In the genomic region with DNA sequence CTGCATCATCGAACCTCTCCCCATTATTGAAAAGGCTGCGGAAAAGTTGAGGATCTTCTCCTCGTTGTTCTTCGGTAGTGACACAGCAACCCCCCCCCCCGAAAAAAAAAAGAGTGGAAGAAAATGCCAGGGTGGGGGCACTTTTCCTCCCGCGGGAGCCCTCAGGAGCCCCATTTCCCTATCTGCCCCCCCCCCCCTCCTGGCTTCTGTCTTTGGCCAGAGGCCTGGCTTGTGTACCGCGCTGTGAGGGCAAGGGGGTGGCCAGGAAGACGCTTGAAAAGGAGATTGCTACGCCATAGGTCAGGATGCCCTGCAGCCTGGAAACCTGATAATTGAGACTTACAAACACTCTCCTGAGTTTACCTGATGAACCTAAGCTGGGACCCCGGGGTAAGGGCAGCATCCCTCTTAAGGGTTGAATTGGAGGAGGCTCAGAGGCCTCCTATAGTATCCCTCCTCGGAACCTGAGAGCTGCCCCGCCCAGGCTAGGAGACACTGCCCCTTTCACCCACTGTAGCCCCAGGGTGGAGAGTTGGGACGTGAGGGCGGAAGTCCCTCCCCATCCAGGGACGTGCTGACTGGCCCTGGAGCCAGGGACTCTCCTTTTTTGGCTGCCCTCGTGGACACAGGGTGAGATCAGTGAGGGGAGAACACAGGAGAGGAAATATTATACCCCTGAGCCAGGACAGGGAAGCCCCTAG, we compare ENCODE assay signal across 8 mouse cellular contexts. TPM values are rescaled to one million over a fixed set of nuclear protein-coding genes. Genes with fewer than 3 reads are reported as not detected.
DNase-seq lines count a peak whose midpoint lies in the region; ATAC-seq lines count a peak whose summit lies in the region.

A gene (minus strand): TSS at position 417 of the 701 bp plus-strand sequence.

- peak within 1 kb of the TSS; percentile 96 for H3K9ac ChIP-seq in forebrain, embryonic 16.5 days (replicated peaks; ENCODE audit: low read depth, low read length)

- peaks cover 23% of the 10 kb centered on the region for H3K36me3 ChIP-seq in forebrain, embryonic 16.5 days (ENCODE audit: control insufficient read depth, insufficient read depth)

- H3K4me3 ChIP-seq in forebrain, embryonic 16.5 days (replicated peaks; ENCODE audit: low read length): peak within 1 kb of the TSS; percentile 93

- no peaks in the 10 kb centered on the region for H3K9me3 ChIP-seq in forebrain, embryonic 16.5 days (ENCODE audit: control insufficient read depth, low read length)

- peak within 1 kb of the TSS; percentile 91 for H3K27ac ChIP-seq in forebrain, embryonic 16.5 days (ENCODE audit: low read length)

- ATAC-seq in forebrain, embryonic 16.5 days: peak; percentile 5; the same call in 1 of the 2 replicates
- peak; percentile 27 to 42; a peak in 2 of 4 replicates for ATAC-seq in hematopoietic stem cell, adult 5-6 weeks (replicated peaks in 1 of 2; ENCODE audit: insufficient read depth in 1 of 2, low FRiP score in 2 of 2, low TSS enrichment in 1 of 2, low read depth in 1 of 2, poor library complexity in 2 of 2, severe bottlenecking in 2 of 2)

- peak; percentile 32 to 53 for DNase-seq in frontal cortex, adult 2 months (ENCODE audit: extremely low spot score in 1 of 2, low spot score in 1 of 2)
- DNase-seq in frontal cortex, postnatal 14 days (ENCODE audit: low spot score in 2 of 2): no peak
- peak; percentile 90 for DNase-seq in cerebellum, adult 11-12 months
- DNase-seq in layer of hippocampus, postnatal 10 days (ENCODE audit: low spot score in 2 of 2): peak; percentile 34 to 51
- peak; percentile 88 for DNase-seq in lung, postnatal 10 days
- DNase-seq in retina, embryonic 14.5 days (ENCODE audit: low spot score): peak; percentile 37

- peak within 1 kb of the TSS; percentile 96 for H3K4me2 ChIP-seq in forebrain, embryonic 16.5 days (ENCODE audit: low read length)

- H3K27me3 ChIP-seq in forebrain, embryonic 16.5 days (replicated peaks; ENCODE audit: control insufficient read depth, insufficient read depth, low read length): no peaks in the 10 kb centered on the region

- WGBS in forebrain, embryonic 16.5 days: under 1% methylated on average over 18 of the region's 18 CpGs

- peaks cover 33% of the 10 kb centered on the region for H3K4me1 ChIP-seq in forebrain, embryonic 16.5 days (replicated peaks; ENCODE audit: control insufficient read depth, insufficient read depth, low read length)

RNA-seq across cellular contexts. Expression of the gene that starts here (rescaled TPM):
- polyA plus RNA-seq in frontal cortex, adult 2 months (2012; rRNA removed): 4,623 and 6,295 TPM in 2 replicates
- 1,297 and 1,346 TPM in 2 replicates for polyA plus RNA-seq in forebrain, embryonic 16.5 days (2015; fragmentation: Nextera tagmentation; extraction: Ambion mirVana)
- 727 and 879 TPM in 2 replicates for total RNA-seq in hematopoietic stem cell, adult 5-6 weeks (2017)
- 1,000 to 10,000 TPM; 1,523 to 1,789 TPM for total RNA-seq in layer of hippocampus, postnatal 10 days (2021)

Comparison
In these comparisons a context has a peak if more than half of its experiments do, and no peak if none do; other contexts are left out.
1. DNase-seq: peak in frontal cortex, adult 2 months (2 of 2), cerebellum, adult 11-12 months (single experiment), layer of hippocampus, postnatal 10 days (2 of 2), lung, postnatal 10 days (single experiment) and retina, embryonic 14.5 days (single experiment); none in frontal cortex, postnatal 14 days (0 of 2).